Mouse (Mus musculus) brain, adult 2 months (tissue): ENCODE results near the gene Eln.

Experiments used
- DNase-seq: peaks from one replicate; pipeline ENCODE4 v3.0.0; 2011; ENCODE audit warnings: low read depth, low spot score

Eln gene

GRCm38 (mm10) chr5:134745000-134745399, 2.1 kb downstream of the Eln start:
- DNase-seq, result no peak

DNA sequence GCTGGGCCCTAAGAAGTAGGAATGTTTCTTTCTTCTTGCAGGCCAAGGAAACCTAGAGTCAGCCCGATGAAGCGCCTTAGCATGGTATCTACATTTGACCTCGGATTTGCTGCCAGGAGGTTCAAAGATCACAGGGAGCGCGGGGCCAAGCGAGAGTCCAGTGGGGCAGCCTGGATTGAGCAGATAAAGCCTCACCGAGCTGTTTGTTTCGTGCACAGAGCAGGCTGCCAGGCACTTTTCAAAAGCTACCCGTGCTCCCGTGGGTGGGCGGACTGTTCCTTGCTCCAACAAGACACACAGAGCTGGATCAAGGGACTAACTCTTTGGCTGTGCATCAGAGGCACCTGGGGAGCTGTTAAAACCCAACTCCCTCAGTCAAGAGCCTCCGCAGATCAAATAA, 3.1 kb downstream of the Eln start:
- peak; percentile 39 for DNase-seq

- no peak for DNase-seq
Measured at GRCm38 (mm10) chr5:134742221-134742795, 4.8 kb downstream of the Eln start.

GRCm38 (mm10) chr5:134740501-134741341, 6.4 kb downstream of the Eln start:
- DNase-seq, result no peak

- DNase-seq, result no peak
Measured at GRCm38 (mm10) chr5:134739951-134740350, 7.2 kb downstream of the Eln start.

- DNase-seq, result no peak
Measured at GRCm38 (mm10) chr5:134734920-134735319, 12.2 kb downstream of the Eln start.

- peak; percentile 43 for DNase-seq
Measured at GRCm38 (mm10) chr5:134734072-134734471, 13.1 kb downstream of the Eln start.

DNA sequence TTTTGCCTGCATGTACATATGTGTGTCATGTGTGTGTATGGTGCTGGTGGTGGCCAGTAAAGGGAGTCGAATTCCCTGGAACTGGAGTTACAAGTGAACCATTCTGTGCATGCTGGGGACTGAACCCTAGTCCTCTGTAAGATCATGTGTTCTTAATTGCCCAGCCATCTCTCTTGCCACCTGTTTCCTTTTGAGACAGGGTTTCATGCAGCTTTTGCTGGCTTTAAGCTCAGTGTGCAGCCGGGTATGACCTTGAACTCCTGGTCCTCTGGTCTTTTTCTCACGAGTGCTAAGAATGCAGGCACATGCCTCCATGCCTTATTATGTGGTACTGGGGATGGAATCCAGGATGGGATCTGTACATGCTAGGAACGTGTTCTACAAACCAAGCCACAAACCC, 13.9 kb downstream of the Eln start:
- DNase-seq, result no peak

DNA sequence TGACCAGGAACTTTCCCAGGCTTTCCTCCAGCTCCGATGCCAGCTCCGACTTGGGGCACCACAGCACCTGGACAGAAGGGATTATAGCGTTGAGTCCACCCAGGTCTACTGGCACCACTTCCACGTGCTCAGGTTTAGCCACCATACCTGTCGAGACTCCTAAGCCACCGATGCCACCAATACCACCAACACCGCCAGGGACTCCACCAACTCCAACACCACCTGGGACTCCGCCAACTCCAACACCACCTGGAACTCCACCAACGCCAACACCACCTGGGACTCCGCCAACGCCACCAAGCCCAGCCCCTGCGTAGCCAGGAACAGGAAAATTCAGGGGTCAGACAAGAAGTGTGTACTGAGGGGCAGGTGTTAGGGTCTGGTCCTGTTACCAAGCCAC, 18.0 kb downstream of the Eln start:
- DNase-seq, result no peak

- no peak for DNase-seq
Measured at GRCm38 (mm10) chr5:134728535-134728934, 18.6 kb downstream of the Eln start.

DNA sequence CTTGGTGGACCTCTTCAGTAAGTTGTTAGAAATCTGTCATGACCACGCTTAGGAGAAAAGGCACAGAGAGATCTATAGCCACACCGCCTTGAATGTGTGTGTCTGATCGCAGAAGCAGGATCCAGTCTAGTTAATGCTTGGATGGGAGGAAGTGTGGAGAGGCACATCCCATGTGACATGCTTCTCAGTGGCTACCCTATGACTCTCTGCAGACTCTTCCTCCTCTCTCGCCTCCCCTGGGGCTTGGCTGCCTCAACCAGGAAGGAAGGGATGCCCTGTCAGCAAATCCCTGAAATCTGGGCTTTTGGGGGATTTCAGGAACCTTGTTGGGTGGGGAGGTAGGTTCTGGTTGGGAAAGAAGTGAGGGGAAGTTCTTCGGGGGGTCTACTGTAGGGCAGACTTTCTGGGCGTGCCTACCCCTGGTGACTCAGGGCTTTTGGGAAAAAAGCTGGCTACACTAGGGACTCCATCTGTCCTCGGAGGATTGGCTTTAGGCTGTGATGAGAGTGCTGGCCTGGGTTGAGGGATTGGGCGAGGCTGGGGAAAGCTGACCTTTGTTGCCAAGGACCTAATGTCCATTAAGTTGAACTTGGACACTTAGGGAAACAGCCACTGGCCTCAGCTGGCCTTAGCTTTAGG, 20.0 kb downstream of the Eln start:
- DNase-seq, result no peak

DNA sequence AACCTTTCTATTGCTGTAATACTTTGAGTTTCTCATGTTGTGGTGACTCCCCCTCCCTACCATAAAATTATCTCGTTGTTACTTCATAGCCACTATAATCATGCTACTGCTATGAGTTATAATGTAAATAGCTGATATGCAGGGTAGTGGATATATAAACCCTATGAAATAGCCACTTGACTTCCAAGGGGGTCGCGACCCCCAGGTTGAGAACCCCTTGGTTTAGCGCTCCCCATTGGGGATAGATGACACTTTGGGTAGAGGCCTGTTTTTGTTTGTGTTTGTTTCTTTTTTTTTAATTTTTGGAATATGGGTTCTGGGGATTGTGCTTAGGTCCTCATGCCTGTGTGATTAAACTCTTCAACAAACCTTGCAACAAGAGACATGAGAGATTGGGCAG, 21.8 kb downstream of the Eln start:
- no peak for DNase-seq

DNA sequence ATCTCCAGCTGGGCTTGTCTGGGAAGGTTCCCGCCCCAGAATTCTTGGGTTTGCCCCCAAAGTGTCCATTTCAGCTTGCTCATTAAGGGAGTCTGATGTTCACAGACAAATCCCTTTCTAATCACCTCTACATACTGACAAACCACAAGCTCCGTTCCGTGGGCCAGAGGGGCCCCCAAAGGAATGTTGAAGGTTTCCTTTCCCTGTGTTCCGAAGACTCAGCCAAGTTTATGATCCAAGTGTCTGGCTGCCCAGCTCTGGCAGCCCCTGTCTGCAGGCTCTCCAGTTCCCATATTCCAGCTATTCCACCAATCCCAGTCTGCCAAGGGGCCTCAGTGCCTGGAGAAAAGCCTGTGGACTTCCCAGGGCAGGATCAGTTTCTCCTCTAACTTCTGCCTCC, 27.1 kb downstream of the Eln start:
- no peak for DNase-seq

DNA sequence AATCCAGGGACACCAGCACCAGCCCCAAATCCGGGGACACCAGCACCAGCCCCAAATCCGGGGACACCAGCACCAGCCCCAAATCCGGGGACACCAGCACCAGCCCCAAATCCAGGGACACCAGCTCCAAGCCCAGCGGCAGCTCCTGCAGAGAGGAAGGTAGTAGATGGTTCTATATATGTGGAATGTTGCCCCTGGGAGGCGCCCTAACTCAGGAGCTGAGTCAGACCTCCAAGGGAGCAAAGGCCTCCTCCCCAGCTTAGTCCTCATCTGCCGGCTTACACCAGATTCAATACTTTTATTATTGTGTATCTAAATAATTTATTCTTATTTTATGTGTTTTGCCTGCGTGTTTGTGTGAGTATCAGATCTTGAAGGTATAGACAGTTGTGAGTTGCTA, 36.0 kb downstream of the Eln start:
- DNase-seq, result no peak

- DNase-seq, result no peak
Measured at GRCm38 (mm10) chr5:134709275-134709674, 37.8 kb downstream of the Eln start.

DNA sequence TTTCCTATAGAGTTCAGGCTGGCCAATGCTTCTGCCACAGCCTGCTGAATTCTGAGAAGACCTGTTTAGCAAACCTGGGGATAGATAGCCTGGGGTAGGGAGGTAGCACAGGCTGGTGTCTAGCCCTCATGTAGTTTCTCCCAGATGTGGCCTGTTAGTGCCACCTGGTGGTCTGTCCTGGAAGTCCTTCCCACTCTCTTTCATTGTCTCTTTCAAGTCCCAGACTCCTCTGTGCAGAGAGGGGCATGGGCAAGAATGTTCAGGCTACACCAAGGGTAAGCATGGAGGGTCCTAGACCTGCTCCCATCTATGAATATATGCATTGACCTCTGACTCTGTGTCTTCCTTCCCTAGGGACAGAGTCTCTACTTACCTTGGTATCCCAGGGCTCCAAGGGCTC, 43.0 kb downstream of the Eln start:
- peak; percentile 79 for DNase-seq

DNA sequence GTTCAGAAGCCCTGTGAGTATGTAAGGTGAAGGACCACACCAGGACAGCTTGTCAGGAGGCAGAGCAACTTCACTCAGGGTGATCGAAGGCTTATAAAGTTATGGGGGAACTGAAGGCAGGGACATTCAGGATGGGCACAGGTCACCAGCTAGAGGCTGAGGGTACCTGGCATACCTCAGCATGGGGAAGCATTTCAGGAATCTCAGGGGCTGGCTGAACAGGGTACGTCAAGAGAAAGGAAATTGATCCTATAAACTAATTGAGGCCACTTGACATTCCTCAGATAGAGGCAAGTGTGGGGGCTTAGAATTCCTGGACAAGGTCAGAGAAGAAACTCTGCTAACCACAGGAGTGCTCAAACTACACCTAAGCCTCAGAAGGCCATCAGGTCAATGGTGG, 51.6 kb downstream of the Eln start:
- no peak for DNase-seq

- DNase-seq, result no peak
Measured at GRCm38 (mm10) chr5:134695082-134695481, 52.0 kb downstream of the Eln start.

DNA sequence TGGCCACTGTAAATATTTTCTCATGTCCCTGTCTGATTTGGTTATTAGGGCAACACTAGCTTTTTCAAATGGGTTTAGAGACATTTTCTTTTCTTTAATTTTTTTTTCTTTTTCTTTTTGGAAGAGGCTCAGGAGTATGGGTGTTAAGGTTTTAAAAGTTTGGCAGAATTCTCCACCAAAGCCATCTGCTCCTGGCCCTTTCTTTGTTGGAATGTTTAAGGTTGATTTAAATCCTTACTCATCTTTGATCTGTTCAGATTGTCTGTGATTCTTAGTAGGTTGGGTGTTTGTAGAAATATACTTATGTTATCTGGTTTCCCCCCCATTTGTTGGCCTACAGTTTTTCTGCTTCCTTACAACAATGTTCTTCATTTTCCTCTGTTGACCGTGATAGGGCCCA, 54.4 kb downstream of the Eln start:
- peak; percentile 65 for DNase-seq

DNA sequence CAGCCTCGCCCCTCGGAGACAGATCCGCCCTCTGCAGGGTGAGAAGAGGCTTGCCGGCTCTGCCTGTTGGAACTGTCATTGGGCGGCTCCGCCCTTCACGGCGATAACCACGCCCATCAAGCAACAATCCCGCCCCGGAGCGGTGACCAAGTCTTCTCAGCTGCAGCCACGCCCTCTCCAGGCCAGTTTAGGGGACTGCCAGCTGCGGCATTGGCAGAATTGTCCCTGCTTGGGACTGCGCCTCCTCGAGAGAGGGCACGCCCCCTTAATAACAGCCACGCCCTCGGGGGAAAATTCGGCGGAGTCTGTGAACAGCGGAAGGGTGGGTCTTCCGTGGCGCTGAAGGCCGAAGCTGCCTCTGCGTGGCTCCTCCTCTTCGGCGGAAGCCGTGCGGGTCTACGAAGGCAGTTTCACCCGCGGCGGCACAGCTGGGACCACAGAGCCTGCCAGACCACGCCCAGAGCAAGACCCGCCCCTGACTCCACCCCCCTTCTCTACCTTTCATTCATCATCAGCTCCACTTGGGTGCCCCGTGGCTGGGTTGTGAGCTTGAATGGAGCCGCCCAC, 58.3 kb downstream of the Eln start:
- peak; percentile 99 for DNase-seq

DNA sequence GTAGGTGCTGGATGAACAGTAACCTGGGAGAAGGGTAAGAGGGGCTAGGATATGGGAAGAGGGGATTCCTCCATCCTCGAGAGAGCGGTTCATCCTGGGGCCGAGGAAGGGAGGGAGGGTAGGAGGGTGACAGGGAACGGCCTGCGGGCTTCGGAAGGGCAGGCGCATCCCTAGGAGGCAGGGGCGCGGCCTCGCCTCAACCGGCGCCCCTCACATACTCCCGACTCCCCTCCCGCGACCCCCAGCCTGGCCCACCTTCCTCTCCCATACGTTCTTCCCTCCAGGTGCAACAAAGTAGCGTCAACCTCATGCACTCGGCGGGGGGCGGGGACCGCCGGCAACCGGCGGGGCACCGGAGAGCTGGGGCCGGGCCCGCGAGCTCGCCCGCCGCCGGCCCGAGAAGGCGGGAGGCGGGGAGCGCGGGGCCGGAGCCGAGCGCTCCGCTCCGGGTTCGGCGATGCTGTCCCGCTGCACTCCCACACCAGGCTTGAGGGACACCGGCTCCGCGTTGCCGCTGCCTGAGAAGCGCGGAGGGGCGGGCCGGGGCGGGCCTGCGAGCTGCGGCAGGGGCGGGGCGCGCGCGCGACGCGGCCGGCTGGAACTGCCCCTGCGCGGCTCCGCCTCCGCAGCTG, 58.9 kb downstream of the Eln start, which contains the start of gene Limk1:
Gene Limk1 (minus strand): TSS at position 513 of the 632 bp plus-strand sequence.
- no peak for DNase-seq

GRCm38 (mm10) chr5:134687187-134687586, 59.9 kb downstream of the Eln start:
- DNase-seq, result no peak
